Mouse (Mus musculus) midbrain, postnatal 0 days (tissue): ENCODE results near the gene Mpg. TPM values are rescaled to one million over a fixed set of nuclear protein-coding genes. Genes with fewer than 3 reads are reported as not detected.

Experiments
- ATAC-seq: fragments of 200-750 bp; cut with Nextera tagmentation; 2 replicates; pipeline ENCODE4 v1.8.0; 2017; ENCODE audit warnings: moderate number of reproducible peaks, mild to moderate bottlenecking, moderate TSS enrichment, moderate library complexity; ENCODE audit not compliant: low FRiP score
- DNase-seq: peaks from one replicate; pipeline ENCODE4 v3.0.0-alpha.2; 2015; ENCODE audit warnings: low spot score
- H3K27ac ChIP-seq: fragments of 300-500 bp; sonication (generic); 2 replicates; pipeline ENCODE4 v1.5.1; 2014; ENCODE audit warnings: low read depth, mild to moderate bottlenecking, low read length, mixed read lengths
- H3K27me3 ChIP-seq: fragments of 300-500 bp; sonication (generic); 2 replicates; pipeline ENCODE4 v1.6.1; 2014; ENCODE audit warnings: low read length, control low read depth, mixed read lengths; ENCODE audit not compliant: insufficient read depth
- H3K36me3 ChIP-seq: fragments of 300-500 bp; sonication (generic); 2 replicates; pipeline ENCODE4 v1.6.1; 2014; ENCODE audit warnings: low read length, control low read depth, mixed read lengths; ENCODE audit not compliant: insufficient read depth
- H3K4me1 ChIP-seq: fragments of 300-500 bp; sonication (generic); 2 replicates; pipeline ENCODE4 v1.6.1; 2014; ENCODE audit warnings: mild to moderate bottlenecking, control low read depth, antibody characterized with exemption, low read length, mixed read lengths; ENCODE audit not compliant: insufficient read depth
- H3K4me2 ChIP-seq: fragments of 300-500 bp; sonication (generic); 2 replicates; pipeline ENCODE4 v1.6.1; 2014; ENCODE audit warnings: low read depth, mild to moderate bottlenecking, low read length, mixed read lengths; ENCODE audit not compliant: poor library complexity, severe bottlenecking
- H3K4me3 ChIP-seq: fragments of 300-500 bp; sonication (generic); 2 replicates; pipeline ENCODE4 v1.5.1; 2014; ENCODE audit warnings: low read depth, mild to moderate bottlenecking, low read length, moderate library complexity
- H3K9ac ChIP-seq: fragments of 300-500 bp; sonication (generic); replicated peaks from 2 replicates; pipeline ENCODE4 v1.6.1; 2014; ENCODE audit warnings: mild to moderate bottlenecking, low read length, moderate library complexity, mixed read lengths; ENCODE audit not compliant: poor library complexity, severe bottlenecking
- H3K9me3 ChIP-seq: fragments of 300-500 bp; sonication (generic); 2 replicates; pipeline ENCODE4 v1.6.1; 2016; ENCODE audit warnings: low read length, control low read depth
- CTCF ChIP-seq: IDR thresholded peaks from 2 replicates; pipeline ENCODE4 v1.5.1; 2016; ENCODE audit warnings: antibody characterized with exemption, mild to moderate bottlenecking
- WGBS: fragments of 180-500 bp; shearing (Covaris S2); extraction: QIAGEN DNeasy Blood & Tissue Kit; methylation state at CpG from one replicate; pipeline ENCODE4 v1.1.7; 2014; 5-methylcytosine and 5-hydroxymethylcytosine counted together
- polyA plus RNA-seq: library from polyadenylated mRNA; unstranded; fragments of >200 nt; fragmentation: Nextera tagmentation; extraction: Ambion mirVana; gene quantifications from 2 replicates; pipeline ENCODE4 v1.2.1, GENCODE M21; 2015
- total RNA-seq: library from RNA; depleted of rRNA; stranded (reverse); fragments of >200 nt; gene quantifications from 2 replicates; pipeline ENCODE4 v1.2.3, GENCODE M21; 2014

The Mpg gene
- total and polyA plus RNA-seq, 2 experiments from 2014 or later = 31.2 to 31.7 TPM

- Histone ChIP-seq H3K27ac (no peak overlapping the region), H3K9ac (no peak overlapping the region), H3K36me3 (no peaks in the 10 kb centered on the region), H3K4me2 (no peak overlapping the region), H3K9me3 (no peaks in the 10 kb centered on the region), H3K4me1 (peaks cover 10% of the 10 kb centered on the region; the same call in 1 of the 2 replicates), H3K4me3 (no peak overlapping the region), H3K27me3 (peaks cover 13% of the 10 kb centered on the region)
- ATAC-seq (no peak), DNase-seq (no peak)
- TF ChIP-seq CTCF = no peak
- 88% methylated on average over 10 of the region's 10 CpGs for WGBS
Measured at GRCm38 (mm10) chr11:32219287-32219686, 7.0 kb upstream of the Mpg start.

- ATAC-seq (0 out of 2 replicates have a peak, but pooled peaks have one; percentile 3), DNase-seq (no peak)
- H3K9ac ChIP-seq = peak overlapping the region; percentile 71; the same call in 1 of the 2 replicates
- TF ChIP-seq CTCF = no peak; the same call in 1 of the 2 replicates
- H3K27ac ChIP-seq = 0 out of 2 replicates have a peak overlapping the region, but pooled peaks have one; percentile 12
- H3K4me1 ChIP-seq = peaks cover 10% of the 10 kb centered on the region
- H3K27me3 ChIP-seq = peaks cover 13% of the 10 kb centered on the region
- H3K9me3 ChIP-seq = no peaks in the 10 kb centered on the region
- 35% methylated on average over 10 of the region's 10 CpGs for WGBS
- H3K4me3 ChIP-seq = peak overlapping the region; percentile 70
- H3K4me2 ChIP-seq = peak overlapping the region; percentile 99
- H3K36me3 ChIP-seq = no peaks in the 10 kb centered on the region
Measured at GRCm38 (mm10) chr11:32220607-32221224, 5.6 kb upstream of the Mpg start.

GRCm38 (mm10) chr11:32221225-32221950 is 4.9 kb upstream of the Mpg start:
- WGBS = 2% methylated on average over 46 of the region's 46 CpGs
- Histone ChIP-seq H3K9me3 (no peaks in the 10 kb centered on the region), H3K4me2 (peak overlapping the region; percentile 99), H3K27ac (peak overlapping the region; percentile 67), H3K27me3 (peaks cover 13% of the 10 kb centered on the region), H3K4me3 (peak overlapping the region; percentile 70), H3K36me3 (no peaks in the 10 kb centered on the region), H3K9ac (peak overlapping the region; percentile 71), H3K4me1 (peaks cover 10% of the 10 kb centered on the region)
- DNase-seq (peak; percentile 40), ATAC-seq (peak; percentile 15)
- TF ChIP-seq CTCF = no peak

- Histone ChIP-seq H3K36me3 (no peaks in the 10 kb centered on the region), H3K27ac (peak within 1 kb of the TSS; percentile 67), H3K9ac (peak within 1 kb of the TSS; percentile 71), H3K4me3 (peak within 1 kb of the TSS; percentile 70), H3K4me2 (peak within 1 kb of the TSS; percentile 99), H3K9me3 (no peaks in the 10 kb centered on the region), H3K27me3 (peaks cover 13% of the 10 kb centered on the region), H3K4me1 (peaks cover 12% of the 10 kb centered on the region)
- no peak for TF ChIP-seq CTCF
- WGBS = 3% methylated on average over 54 of the region's 72 CpGs
- ATAC-seq (peak; percentile 10; the same call in 1 of the 2 replicates), DNase-seq (peak; percentile 56)
Measured at GRCm38 (mm10) chr11:32221951-32222409, 4.3 kb upstream of the Mpg start, which contains the start of gene Rhbdf1. Gene Rhbdf1 (minus strand): TSS chr11:32222300.

GRCm38 (mm10) chr11:32222570-32223194 is 3.6 kb upstream of the Mpg start:
- Histone ChIP-seq H3K4me1 (peaks cover 17% of the 10 kb centered on the region), H3K4me2 (peak overlapping the region; percentile 99), H3K36me3 (no peaks in the 10 kb centered on the region), H3K27ac (no peak overlapping the region), H3K27me3 (peaks cover 13% of the 10 kb centered on the region), H3K9me3 (no peaks in the 10 kb centered on the region), H3K4me3 (peak overlapping the region; percentile 70), H3K9ac (0 out of 2 replicates have a peak overlapping the region, but pooled peaks have one; percentile 71)
- ATAC-seq (no peak), DNase-seq (peak; percentile 38)
- 5% methylated on average over 21 of the region's 21 CpGs for WGBS
- TF ChIP-seq CTCF = no peak
